Mouse (Mus musculus): ENCODE measurements around the gene Slc6a17.

- no peak for TF ChIP-seq POLR2A (IDR thresholded peaks at IDR 0.05; ENCODE audit: extremely low read depth, insufficient read depth, low read length)
- no peak for TF ChIP-seq CTCF (IDR thresholded peaks at IDR 0.05; ENCODE audit: extremely low read depth, insufficient read depth, low read length)
These were observed 40.9 kb upstream of the Slc6a17 start for GRCm38 (mm10) chr3:107558740-107559139.

All from cortical plate, adult 2 months (tissue).